Mouse (Mus musculus): Measurements from ENCODE around the gene Smim13.
A peak's percentile ranks its signal among the peaks of the same experiment; 100 is the strongest.
"Not testable (repeated sequence)": the region's sequence is repeated elsewhere in the genome, so short reads cannot be mapped to it uniquely, and the experiment has no call there.

Smim13 gene

DNA sequence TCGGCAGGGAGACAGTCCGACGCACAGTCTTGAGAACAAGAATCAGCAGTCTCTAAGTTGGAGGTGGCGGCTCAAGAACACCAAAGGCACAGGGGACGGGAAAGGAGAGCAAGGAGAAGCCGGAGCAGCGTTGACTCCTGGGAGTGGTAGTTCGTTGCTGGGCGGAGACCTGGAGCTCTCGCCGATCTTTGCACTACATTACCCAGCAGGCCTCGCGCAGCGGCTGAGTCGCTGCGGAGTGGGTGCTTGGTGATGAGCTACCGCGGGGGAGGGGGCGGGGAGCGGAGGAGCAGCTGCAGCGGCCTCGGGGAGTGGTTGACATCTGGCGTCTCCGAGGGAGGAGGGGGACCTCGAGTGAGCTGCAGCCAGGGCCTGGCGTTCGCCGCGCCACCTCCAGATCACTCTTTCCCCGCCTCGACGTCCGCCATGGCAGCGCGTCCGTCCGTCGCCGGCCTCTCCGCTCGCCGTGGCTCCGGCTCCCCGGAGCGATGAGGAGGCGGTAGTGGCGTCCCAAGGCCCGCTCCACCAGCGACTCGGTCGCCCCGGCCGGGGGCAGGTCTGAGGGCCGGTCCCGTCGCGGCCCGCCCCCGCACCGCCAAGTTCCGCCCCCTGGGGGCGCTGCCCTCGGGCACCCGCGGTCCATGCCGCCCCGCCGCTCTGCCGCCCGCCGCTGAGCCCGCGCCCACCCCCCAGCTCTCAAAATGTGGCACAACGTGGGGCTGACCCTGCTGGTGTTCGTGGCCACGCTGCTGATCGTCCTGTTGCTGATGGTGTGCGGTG is at the start of gene Smim13:
Gene Smim13, plus strand, starts transcription at position 307 of the 780 bp plus-strand sequence.
- DNase-seq: peak; percentile 94

GRCm38 (mm10) chr13:41200861-41201260 is 48.8 kb upstream of the Smim13 start:
- DNase-seq: no peak

- DNase-seq: no peak
These were observed 46.4 kb upstream of the Smim13 start for GRCm38 (mm10) chr13:41203289-41203688.

- no peak for DNase-seq
These were observed 46.0 kb upstream of the Smim13 start for GRCm38 (mm10) chr13:41203691-41204090.

DNA sequence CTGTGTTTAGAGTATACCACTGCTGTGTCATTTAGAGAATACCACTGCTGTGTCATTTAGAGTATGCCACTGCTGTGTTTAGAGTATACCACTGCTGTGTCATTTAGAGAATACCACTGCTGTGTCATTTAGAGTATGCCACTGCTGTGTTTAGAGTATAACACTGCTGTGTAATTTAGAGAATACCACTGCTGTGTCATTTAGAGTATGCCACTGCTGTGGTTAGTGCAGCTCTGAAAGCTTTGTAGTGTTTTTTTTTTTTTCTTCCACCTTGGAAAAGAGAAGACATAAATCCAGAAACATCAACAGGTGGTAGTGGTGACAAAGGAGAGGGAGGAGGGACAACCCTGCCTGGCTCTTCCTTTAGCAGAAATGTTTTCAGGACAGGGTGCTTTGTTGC is 44.1 kb upstream of the Smim13 start:
- DNase-seq: not testable (repeated sequence)

- peak; percentile 22 for DNase-seq
These were observed 43.4 kb upstream of the Smim13 start for GRCm38 (mm10) chr13:41206241-41206640.

GRCm38 (mm10) chr13:41211276-41211675 is 38.4 kb upstream of the Smim13 start:
- no peak for DNase-seq

DNA sequence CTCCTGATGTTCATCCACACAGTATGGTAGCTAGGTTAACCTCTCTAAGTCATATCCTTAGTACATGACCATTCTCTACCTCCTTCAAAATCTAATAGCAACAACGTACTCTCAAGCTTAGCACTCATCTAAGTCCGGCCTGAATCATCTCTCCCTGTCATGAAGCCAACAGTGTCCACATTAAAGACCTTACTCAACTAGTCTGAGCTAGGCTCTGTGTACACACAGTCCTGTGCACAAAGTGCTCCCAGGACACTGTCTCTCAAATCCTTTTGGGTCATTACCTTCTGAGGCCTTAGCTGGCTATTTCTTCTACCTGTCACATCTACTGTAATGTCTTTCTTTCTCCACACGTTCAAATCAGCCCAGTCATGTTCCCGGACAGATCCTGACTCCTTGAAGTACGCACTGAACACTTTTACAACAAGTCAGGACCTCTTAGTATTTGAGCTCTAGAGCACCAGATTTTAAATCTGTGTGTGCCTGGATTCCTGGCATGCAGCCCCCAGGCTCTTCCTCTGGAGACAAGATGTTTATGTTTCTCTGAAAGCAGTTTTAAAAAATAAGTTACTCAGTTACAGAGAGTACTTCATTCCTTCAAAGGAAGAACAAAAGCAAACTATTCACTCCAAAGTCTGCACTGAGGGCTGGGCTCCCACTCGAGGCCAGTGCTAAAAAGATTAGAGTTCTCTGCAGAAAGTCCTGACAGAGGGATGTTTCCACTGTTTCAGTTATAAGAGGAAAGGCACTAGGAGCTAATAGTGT is 36.9 kb upstream of the Smim13 start:
- DNase-seq: no peak

DNA sequence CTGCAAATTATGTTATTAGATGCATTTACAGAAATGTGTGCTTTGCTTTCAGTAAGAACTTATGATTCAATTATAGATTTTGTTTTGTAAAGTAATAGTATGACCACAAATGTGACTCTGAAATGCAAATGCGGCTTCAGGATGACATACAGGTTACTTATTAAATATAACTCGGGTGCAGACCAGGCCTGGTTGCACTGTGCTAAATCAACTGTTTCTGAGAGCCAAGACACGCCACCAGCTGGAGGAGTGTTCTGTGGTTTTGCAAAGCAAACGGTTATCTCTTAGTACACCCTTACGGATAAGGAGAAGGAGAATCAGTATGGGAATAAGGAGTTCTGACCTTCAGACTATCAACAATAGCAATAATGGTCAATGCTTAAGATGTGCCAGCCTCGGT is 34.0 kb upstream of the Smim13 start:
- no peak for DNase-seq

DNA sequence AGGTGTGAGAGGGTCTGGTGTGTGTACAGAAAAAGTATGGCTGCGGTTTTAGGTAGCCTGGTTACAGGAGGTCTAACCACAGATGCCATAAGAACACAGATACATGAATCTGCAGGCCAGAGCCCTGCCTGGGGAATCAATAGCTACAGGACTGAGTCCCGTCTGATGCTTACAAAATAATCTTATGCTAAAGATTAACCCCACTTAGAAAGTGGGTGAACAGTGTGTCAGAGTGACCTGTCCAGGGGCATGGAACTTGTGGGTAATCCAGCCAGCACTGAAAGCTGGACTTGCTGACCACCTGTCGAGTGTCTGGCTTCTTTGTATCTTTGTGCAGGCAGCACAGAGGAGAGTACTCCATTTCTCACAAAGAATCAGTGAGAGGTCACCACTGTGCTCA is 33.4 kb upstream of the Smim13 start:
- DNase-seq: no peak

- no peak for DNase-seq
These were observed 30.6 kb upstream of the Smim13 start for GRCm38 (mm10) chr13:41219056-41219455.

- DNase-seq: no peak
These were observed 29.8 kb upstream of the Smim13 start for GRCm38 (mm10) chr13:41219687-41220303.

- peak; percentile 66 for DNase-seq
These were observed 29.3 kb upstream of the Smim13 start, which contains the start of gene Elovl2 for GRCm38 (mm10) chr13:41220304-41220834. Gene Elovl2, minus strand, starts transcription at chr13:41220405.

DNA sequence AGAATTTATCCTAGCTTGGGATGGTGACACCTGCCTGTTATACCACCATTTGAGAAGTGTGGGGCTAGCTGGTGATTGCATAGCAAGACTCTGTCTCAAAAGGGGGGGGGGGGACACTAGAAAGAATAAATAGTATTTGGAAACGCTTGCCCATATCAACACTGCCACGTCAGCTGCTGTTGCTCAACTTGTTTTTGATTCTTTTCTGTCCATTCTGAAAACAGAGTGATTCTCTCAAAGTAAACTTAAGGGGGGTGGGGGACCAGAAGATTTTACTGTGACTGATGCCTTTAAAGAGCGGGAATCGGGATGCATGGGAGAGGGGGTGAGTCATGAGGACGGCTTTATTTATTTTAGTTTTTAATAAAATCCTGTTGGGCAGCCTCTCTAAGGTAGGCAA is 23.1 kb upstream of the Smim13 start:
- DNase-seq: no peak

GRCm38 (mm10) chr13:41228060-41228459 is 21.6 kb upstream of the Smim13 start:
- DNase-seq: no peak

- DNase-seq: no peak
These were observed 19.4 kb upstream of the Smim13 start for GRCm38 (mm10) chr13:41230256-41230655.

- DNase-seq: no peak
These were observed 18.2 kb upstream of the Smim13 start for GRCm38 (mm10) chr13:41231389-41231983.

DNA sequence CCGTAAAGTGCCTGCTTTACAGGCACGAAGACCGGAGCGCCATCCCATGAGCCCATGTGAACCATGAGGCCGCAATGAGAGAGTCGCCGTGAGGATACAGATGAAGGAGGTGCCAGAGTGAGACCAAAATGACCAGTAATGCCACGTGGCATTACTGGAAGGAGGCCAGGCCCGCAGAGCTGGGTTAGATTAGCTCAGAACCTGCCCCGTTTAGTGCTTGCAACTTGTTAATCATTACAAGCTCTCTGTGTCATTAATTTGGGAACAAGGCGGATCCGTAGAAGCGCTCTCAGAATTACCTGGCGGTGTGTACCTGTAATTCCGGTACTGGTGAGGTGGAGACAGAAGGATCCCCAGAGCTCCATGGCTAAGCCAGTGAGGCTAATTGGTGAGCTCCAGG is 17.4 kb upstream of the Smim13 start:
- DNase-seq: no peak

DNA sequence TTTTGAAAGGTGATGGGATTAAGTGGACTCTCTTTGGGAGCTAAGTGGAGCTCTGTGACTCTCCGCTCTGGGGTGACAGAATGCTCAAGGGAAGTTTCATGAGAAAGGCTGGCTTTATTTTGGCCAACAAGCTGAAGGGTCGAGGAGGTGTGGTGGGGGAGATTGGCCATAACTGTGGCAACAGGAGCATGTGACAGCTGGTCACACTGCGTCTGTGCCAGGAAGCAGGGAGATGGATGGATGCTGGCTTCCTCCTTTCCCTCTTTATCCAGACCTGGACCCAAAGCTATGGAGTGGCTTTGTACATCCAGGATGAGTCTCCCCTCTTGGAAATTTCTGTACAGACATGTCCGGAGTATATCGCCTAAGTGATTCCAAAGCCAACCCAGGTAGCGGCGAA is 16.4 kb upstream of the Smim13 start:
- DNase-seq: no peak

- no peak for DNase-seq
These were observed 14.5 kb upstream of the Smim13 start for GRCm38 (mm10) chr13:41235181-41235580.

GRCm38 (mm10) chr13:41235845-41236741 is 13.6 kb upstream of the Smim13 start:
- DNase-seq: no peak

Measured in right cerebral cortex, postnatal 25 days (tissue).